Mouse (Mus musculus): ENCODE data around the gene Nkpd1.
"Not testable (repeated sequence)": the region's sequence is repeated elsewhere in the genome, so short reads cannot be mapped to it uniquely, and the experiment has no call there.

The Nkpd1 gene

DNA sequence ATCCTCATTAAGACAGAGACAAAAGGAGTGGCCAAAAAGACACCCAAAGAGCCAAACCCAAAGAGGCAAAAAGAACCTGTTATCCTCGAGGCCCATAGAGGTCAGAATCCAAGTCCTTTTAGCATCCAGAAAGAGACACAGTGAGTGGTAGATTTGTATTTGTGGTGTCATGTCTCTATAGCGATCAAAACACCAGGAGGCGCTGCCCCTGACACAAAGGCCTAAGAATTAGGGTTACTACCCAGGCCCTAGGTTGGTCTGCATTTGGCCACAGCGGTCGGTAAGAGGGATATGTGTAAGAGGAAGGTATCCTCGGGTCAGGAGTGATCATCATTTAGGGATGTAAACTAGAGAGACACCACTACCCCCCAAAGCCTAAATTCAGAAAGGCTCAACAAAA is 11.3 kb upstream of the Nkpd1 start:
- DNase-seq (ENCODE audit: extremely low spot score): no peak

DNA sequence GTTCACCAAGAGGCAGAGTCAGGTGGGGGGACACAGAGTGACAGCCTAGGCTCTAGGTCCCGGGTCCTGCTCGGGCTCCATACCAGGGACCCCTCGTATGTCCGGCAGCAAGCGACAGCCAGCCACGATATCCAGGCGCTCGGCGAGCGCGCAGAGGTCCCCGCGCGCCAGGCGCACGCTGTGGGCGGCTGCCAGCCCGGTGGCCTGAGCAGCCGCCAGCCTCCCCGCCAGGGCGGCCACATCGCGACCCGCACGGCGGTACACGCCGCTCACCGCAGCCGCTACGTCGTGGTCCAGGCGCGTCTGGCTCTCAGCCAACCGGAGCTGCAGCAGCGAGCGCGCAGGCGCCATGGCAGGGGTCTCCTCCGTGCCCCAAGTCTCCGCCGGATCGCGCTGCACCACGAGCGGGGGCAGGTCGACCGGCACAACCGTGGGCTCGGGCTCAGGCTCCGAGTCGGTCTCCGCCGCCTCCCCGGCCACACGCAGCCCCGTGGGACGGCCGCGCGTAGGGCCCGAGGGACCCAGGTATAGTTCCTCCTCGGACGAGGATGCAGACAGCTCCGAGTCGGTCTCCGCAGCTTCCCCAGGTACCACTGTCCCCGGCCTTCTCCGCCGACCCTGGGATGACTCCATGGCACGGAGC is 10.5 kb upstream of the Nkpd1 start:
- DNase-seq (ENCODE audit: extremely low spot score): peak; percentile 77

DNA sequence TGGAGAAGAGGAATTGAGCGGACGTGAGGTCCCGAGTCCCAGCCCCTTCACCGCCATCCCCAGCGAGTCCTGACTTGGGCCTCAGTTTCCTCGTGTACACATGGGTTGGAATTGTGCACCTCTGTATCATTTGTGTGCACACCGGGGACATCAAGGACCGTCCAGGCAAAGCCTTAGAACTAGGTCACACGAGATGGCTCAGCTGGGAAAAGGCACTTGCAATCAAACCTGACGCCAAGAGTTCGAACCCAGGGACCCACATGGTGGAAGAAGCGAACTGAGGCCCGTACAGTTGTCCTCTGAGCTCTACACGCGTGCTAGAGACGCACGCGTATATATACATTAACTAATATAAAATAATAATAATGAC is 10.0 kb upstream of the Nkpd1 start:
- no peak for DNase-seq (ENCODE audit: extremely low spot score)

DNA sequence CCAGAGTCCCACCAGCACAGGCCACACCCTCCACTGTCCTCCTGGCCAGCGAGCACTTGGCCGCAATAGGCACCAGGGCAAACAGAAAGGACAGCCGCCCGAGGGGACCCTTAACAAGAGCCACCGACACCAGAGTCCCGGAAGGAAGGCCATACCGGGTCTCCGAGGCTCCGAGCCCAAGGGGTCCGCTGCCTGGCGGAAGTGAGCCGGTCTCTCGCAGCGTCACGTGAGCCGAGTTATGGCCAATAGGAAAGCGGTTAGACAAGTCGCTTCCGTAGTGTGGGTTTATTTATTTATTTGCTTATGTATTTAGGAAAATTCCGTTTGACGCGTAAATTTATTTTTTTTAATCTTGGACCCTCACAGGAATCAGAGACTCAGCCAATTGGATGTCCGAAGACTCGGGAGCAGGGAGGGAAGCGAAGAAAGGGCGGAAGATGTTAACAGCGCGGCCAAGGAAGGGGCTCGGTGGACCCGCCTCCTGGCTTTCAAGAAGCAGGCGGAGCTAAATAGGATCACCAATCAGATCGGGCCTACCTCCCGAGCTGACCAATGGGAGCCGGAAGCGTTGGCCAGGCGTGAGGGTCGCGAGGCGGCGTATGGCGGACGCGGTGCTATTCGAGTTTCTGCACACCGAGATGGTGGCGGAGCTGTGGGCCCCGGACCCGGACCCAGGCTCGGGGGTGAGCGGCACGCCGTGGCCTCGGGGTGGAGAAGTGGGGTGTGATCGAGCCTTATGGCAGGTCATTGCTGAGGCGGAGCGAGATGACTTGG is 9.3 kb upstream of the Nkpd1 start, which contains the start of the genes Bloc1s3 and Trappc6a:
Gene Bloc1s3 (minus strand): TSS at position 218 of the 774 bp plus-strand sequence.
Gene Trappc6a (plus strand): TSS at position 246 of the 774 bp plus-strand sequence.
- peak; percentile 94 for DNase-seq (ENCODE audit: extremely low spot score)

GRCm38 (mm10) chr7:19508924-19509568 is 8.6 kb upstream of the Nkpd1 start:
- DNase-seq (ENCODE audit: extremely low spot score): no peak

DNA sequence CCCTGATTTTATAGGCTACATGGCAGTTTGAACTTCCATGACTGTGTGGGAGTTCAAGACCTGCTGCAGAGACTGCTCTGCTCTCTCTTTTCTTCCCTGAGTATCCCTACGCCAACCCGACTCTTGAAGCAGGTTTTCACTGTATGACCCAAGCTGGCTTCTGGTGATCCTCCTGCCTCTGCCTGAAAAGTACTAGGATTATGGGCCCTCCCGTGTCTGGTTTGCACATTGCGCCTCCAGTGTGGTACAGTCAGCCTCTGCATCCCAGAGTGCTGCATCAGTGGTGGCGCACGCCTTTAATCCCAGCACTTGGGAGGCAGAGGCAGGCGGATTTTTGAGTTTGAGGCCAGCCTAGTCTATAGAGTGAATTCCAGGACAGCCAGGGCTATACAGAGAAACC is 7.9 kb upstream of the Nkpd1 start:
- no peak for DNase-seq (ENCODE audit: extremely low spot score)

DNA sequence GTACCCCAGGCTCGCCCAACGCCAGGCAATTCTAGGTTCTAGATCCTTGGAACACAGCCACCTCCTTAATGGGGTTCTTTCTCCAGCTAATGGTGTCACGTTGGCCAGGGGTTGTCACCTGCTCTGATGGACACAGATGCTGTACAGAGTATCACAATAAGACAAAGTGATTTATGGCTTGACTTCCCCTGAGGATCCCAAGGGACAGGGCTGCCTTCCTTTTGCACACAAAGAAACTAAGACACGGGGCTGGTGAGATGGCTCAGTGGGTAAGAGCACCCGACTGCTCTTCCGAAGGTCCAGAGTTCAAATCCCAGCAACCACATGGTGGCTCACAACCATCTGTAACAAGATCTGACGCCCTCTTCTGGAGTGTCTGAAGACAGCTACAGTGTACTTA is 5.7 kb upstream of the Nkpd1 start:
- DNase-seq (ENCODE audit: extremely low spot score): not testable (repeated sequence)

GRCm38 (mm10) chr7:19512353-19512752 is 5.3 kb upstream of the Nkpd1 start:
- DNase-seq (ENCODE audit: extremely low spot score): no peak

- DNase-seq (ENCODE audit: extremely low spot score): no peak
Measured at GRCm38 (mm10) chr7:19520032-19520431, 2.4 kb downstream of the Nkpd1 start.

GRCm38 (mm10) chr7:19523017-19523756 is 5.5 kb downstream of the Nkpd1 start:
- no peak for DNase-seq (ENCODE audit: extremely low spot score)

GRCm38 (mm10) chr7:19523757-19524419 is 6.2 kb downstream of the Nkpd1 start:
- DNase-seq (ENCODE audit: extremely low spot score): peak; percentile 82

DNA sequence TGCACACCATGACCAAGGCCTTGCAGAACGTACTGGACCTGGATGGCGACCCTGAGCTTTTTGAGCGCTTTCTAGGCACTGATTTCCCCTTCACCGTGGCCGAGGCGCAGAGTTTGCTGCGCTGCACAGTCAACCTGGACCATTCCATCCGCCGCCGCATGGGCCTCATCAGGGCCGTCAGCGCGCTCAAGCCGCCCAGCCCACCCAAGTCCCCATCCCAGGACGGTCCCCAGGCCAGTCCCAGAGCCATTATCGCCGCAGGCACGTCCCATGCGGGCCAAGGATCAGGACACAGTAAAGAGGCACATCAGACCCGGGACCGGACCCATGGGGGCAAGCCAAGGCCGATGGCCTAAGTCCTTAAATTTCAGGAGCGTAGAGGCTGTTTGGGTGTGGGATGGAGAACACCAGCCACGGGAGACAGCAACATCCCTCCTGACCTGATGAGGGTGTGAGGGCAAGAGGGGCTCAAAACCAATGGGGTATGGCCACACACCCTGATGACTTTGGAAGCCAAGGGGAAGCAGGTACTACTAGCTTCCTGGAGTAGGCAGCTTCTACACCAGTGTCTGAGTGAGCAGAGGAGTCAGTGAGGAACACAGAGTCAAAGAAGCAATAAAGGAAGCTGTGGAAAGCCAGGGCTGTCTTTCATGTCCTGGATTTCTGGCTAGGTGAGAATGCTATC is 6.9 kb downstream of the Nkpd1 start:
- no peak for DNase-seq (ENCODE audit: extremely low spot score)

GRCm38 (mm10) chr7:19525105-19525481 is 7.5 kb downstream of the Nkpd1 start:
- DNase-seq (ENCODE audit: extremely low spot score): no peak

GRCm38 (mm10) chr7:19531077-19531476 is 13.4 kb downstream of the Nkpd1 start:
- no peak for DNase-seq (ENCODE audit: extremely low spot score)

- no peak for DNase-seq (ENCODE audit: extremely low spot score)
Measured at GRCm38 (mm10) chr7:19532240-19532639, 14.6 kb downstream of the Nkpd1 start.

DNA sequence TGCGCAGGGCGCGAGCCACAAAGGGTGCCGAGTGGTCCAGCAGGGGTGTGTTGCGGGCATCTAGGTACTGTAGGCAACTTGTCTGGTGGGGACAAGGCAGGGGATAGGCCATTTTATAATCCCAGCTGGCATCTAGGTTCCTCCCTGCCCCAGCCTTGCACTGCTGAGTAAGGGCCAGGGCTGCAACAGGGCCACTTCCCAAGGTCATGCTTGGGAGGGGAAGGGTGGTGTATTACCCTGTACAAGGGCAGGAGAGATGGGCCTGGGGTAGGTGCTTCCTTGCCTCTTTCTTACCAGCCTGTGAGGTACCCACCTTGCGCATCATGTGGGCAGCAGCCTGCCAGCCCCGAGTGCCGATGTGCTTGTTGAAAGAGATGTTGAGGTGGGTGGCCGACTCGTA is 17.0 kb downstream of the Nkpd1 start:
- no peak for DNase-seq (ENCODE audit: extremely low spot score)

GRCm38 (mm10) chr7:19540771-19541566 is 23.3 kb downstream of the Nkpd1 start:
- DNase-seq (ENCODE audit: extremely low spot score): no peak

- no peak for DNase-seq (ENCODE audit: extremely low spot score)
Measured at GRCm38 (mm10) chr7:19541681-19542154, 24.1 kb downstream of the Nkpd1 start.

GRCm38 (mm10) chr7:19542155-19542691 is 24.6 kb downstream of the Nkpd1 start:
- no peak for DNase-seq (ENCODE audit: extremely low spot score)

DNA sequence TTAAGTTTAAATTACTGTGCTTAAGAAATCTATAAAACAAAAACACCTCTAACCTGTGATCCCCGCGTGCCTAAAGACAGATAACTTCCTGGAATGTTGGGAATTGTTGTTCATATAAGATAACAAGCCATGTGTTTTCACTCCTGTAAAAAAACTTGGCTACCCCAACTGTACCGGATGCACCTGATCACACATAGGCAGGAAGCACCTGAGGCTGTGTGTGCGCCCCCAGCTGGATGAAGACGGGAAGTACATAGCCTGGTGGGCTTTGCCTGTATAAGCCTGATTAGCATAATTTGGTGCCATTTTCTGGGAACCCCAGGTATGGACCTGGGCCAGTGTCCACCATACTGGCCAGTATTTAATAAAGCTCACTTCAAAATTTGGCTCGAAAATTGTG is 25.9 kb downstream of the Nkpd1 start:
- no peak for DNase-seq (ENCODE audit: extremely low spot score)

All from embryo, embryonic 9.5 days (tissue).